Mouse (Mus musculus) bone marrow, adult 2 months (tissue): ENCODE results near the gene Elmo1. TPM values are rescaled to one million over a fixed set of nuclear protein-coding genes. Genes with fewer than 3 reads are reported as not detected.
A peak's percentile ranks its signal among the peaks of the same experiment; 100 is the strongest.

ENCODE experiments used
- H3K27ac ChIP-seq: fragments of 200-500 bp; 2 replicates; pipeline ENCODE4 v1.5.1; 2012; ENCODE audit warnings: low read depth, mild to moderate bottlenecking, control low read depth, inconsistent platforms, low read length; ENCODE audit not compliant: control insufficient read depth, poor library complexity, insufficient read depth
- H3K4me1 ChIP-seq: fragments of 200-500 bp; 2 replicates; pipeline ENCODE4 v1.6.1; 2011; ENCODE audit warnings: low read length; ENCODE audit not compliant: control insufficient read depth, insufficient read depth
- H3K4me3 ChIP-seq: fragments of 200-500 bp; replicated peaks from 2 replicates; pipeline ENCODE3; 2011; ENCODE audit warnings: mild to moderate bottlenecking, low read depth, low read length, control low read depth; ENCODE audit not compliant: control insufficient read depth
- CTCF ChIP-seq: fragments of 200-500 bp; IDR thresholded peaks from 2 replicates; pipeline ENCODE4 v1.5.1; 2011; ENCODE audit warnings: low read length, control low read depth; ENCODE audit not compliant: control insufficient read depth, insufficient read depth
- POLR2A ChIP-seq: fragments of 200-500 bp; IDR thresholded peaks from 2 replicates; pipeline ENCODE4 v1.6.1; 2011; ENCODE audit warnings: low read depth, mild to moderate bottlenecking, control low read depth, low read length, borderline replicate concordance; ENCODE audit not compliant: control insufficient read depth
- WGBS: fragments of 180-500 bp; shearing (Covaris S2); methylation state at CpG from one replicate; pipeline ENCODE4 v1.1.7; 2018; 5-methylcytosine and 5-hydroxymethylcytosine counted together
- polyA plus RNA-seq: library from polyadenylated mRNA; stranded (reverse); fragments of >200 nt; gene quantifications from 2 replicates; pipeline ENCODE4 v1.2.4, GENCODE M21; 2011; ENCODE audit warnings: low replicate concordance; ENCODE audit not compliant: missing spikeins, insufficient read depth, insufficient read length

The Elmo1 gene
- polyA plus RNA-seq, 1 experiment = 13.2 TPM

DNA sequence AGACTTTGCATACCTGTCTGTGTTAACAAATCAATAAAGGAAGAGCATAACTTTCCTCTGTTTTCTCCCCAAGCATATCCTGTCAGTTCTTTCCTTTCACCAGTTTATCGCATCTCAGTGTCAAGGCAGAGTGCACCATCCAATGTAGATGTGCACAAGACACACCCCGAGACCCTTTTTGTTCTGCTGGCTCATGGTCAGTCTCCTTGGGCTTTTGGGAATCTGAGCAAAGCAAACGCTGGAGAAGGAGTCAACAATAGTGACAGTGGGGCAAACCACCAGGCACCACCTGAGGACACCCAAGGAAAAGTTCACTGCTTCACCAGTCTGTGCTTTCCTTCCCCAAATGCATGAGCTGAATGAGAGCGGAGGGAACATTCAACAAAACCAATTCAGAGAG, 56.5 kb downstream of the Elmo1 start:
- H3K4me3 ChIP-seq = no peak overlapping the region
- 83% methylated on average over 4 of the region's 4 CpGs for WGBS
- no peak overlapping the region for H3K27ac ChIP-seq
- peaks cover 3% of the 10 kb centered on the region for H3K4me1 ChIP-seq
- TF ChIP-seq POLR2A (no peak), CTCF (no peak)

DNA sequence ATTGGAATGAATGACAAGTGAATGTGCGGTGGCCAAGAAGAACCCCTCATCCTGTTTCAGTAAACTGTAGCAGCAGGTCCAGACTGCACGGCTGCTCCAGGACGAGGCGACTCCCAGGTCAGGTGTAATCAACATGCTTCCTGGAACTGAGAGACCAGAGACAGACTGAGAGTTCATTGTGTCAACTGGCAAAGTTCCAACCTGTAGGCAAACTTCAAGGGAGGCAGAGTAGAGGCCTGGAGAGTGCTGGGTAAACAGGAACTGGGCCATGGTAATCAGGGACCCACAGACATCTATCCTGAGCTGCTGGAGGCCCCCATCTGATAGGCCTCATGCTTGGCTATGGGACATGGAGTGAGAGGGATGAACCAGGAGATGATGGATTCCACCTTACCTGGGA, 57.3 kb downstream of the Elmo1 start:
- H3K4me3 ChIP-seq = no peak overlapping the region
- WGBS = 70% methylated on average over 4 of the region's 4 CpGs
- H3K27ac ChIP-seq = no peak overlapping the region
- peaks cover 4% of the 10 kb centered on the region for H3K4me1 ChIP-seq
- TF ChIP-seq POLR2A (no peak), CTCF (no peak)

DNA sequence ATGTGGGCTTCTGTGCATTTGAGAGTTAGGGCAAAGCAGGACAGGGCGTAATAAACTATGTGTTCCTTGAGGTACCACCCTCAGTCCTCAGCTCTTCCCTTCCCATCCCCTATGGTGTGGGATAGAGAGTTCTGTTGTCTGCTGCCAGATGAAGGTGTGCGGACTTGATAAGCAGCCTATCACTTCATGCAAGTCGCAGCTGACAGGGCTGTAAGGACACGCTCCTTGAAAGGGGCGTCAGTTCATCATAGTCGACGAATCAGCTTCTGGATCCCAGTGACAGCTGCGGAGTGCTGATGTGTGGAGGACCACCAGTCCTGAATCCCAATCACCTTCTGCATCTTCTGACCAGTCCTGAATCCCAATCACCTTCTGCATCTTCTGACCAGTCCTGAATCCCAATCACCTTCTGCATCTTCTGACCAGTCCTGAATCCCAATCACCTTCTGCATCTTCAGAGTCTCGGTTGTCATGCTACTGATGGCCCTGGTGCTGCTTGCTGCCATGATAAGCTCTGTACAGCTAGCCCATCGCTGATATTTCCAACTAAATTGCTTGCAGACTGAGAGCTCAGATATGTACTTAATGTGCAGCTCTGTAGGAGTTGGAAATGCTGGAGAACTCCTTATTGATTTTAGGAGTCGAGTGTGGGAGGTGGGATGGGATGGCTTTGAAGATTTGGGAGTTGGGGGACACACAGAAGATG, 59.9 kb downstream of the Elmo1 start:
- TF ChIP-seq POLR2A (no peak), CTCF (no peak)

DNA sequence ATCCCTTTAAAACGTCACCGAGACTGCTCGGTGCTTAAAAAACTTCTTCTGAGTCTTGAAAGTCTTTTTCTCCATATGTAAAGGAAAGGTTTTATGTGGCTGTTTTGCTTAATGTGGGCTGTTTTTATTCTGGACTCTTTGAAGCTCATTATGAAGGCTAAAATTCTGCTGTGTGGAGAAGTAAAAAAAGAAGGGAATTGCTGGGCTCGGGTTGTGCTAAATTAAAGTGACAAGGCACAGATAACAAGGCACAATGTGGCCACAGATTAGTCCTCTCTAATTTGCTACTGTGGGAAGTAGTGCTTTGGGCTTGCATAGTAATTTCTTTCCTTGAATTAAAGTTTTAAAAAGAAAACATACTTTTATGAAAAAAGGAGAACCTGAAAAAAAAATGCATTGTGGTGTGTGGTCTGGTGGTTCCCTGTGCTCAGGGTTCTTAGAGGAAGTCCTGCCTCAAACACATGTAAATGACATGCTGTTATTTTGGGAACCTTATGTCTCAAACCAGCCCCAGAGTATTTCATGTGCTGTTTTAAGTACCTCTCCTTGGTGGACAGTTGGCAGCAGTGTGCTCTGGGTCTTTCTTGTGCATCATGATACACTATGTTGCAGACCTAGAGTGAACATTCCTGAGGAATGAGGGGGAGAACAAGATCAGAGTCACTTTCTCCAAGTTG, 61.0 kb downstream of the Elmo1 start:
- Histone ChIP-seq H3K27ac (peak overlapping the region; percentile 27; the same call in 1 of the 2 replicates), H3K4me3 (peak overlapping the region; percentile 12), H3K4me1 (peaks cover 5% of the 10 kb centered on the region)
- WGBS = 9% methylated on average over 4 of the region's 4 CpGs
- TF ChIP-seq CTCF (no peak), POLR2A (no peak)

More for the DNA sequence above, 59.9 kb downstream of the Elmo1 start:
- WGBS = 69% methylated on average over 11 of the region's 11 CpGs
- Histone ChIP-seq H3K4me1 (peaks cover 5% of the 10 kb centered on the region), H3K27ac (peak overlapping the region; percentile 23; the same call in 1 of the 2 replicates), H3K4me3 (no peak overlapping the region)

DNA sequence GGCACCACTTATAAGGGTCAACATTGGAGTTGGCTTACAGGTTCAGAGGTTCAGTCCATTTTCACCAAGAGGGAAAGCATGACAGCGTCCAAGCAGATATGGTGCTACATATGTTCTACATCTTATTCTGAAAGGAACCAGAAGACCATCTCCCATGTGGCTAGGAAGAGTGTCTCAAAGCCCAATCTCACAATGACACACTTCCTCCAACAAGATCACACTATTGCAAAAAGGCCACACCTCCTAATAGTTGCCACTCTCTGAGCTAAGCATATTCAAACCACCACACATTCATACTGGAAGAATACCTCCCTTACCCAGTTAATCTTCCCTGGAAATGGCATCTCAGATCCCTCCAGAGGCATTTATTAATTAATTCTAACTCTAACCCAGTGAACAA, 66.7 kb downstream of the Elmo1 start:
- no peak overlapping the region for H3K27ac ChIP-seq
- H3K4me1 ChIP-seq = peaks cover 1% of the 10 kb centered on the region; the same call in 1 of the 2 replicates
- 71% methylated on average over 1 of the region's 1 CpGs for WGBS
- no peak for TF ChIP-seq CTCF
- TF ChIP-seq POLR2A = no peak
- no peak overlapping the region for H3K4me3 ChIP-seq

DNA sequence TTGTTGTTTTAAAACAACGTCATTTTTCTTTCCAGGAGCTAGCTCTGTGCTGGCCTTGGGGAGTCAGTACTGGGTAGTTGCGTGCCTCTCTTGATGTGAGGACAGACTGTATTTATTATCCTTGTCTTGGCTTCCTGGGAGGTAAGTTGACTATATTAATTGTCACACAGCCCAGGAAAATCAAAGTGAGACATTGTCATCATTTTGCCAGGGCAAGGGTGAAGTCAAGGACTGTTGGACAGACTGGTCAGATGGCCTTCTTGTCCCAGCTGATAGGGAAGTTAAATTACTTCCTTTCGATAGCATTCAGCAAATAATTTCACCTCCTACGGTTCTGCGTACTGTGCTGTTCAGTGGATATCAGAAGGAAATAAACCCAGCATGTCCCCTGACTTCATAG, 67.1 kb downstream of the Elmo1 start:
- 62% methylated on average over 5 of the region's 5 CpGs for WGBS
- H3K4me3 ChIP-seq = no peak overlapping the region
- no peak for TF ChIP-seq POLR2A
- TF ChIP-seq CTCF = no peak
- H3K27ac ChIP-seq = no peak overlapping the region
- H3K4me1 ChIP-seq = peaks cover 1% of the 10 kb centered on the region; the same call in 1 of the 2 replicates

DNA sequence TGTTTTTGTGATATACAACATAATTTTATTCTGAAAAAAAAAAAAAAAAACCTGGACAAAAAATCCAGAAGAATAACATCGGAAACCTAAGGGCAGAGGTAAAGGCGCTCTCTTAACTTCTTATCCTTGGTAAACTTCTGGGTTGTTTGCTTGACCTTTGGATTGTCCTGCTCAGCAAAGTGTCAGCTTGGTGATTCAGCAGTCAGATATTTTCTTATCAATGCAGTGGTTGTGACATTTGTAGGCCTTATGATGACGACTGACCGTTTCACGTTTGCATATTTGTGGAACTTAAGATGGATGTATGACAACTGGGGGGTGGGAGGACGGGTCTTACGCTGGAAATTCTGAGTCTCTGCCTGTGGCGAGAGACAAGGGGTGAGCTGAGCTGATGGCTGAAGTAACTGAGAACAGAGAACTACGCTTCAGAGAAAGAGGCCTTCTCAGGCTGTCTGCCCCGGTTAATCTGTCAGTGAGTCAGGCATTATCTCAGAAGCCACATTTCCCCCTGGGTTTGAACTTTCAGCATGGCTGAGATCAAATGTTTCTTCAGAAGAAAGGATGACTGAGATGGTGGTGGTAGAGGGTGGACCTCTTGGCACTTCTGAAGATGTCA, 73.1 kb downstream of the Elmo1 start:
- no peak overlapping the region for H3K4me3 ChIP-seq
- peaks cover 4% of the 10 kb centered on the region for H3K4me1 ChIP-seq
- WGBS = 39% methylated on average over 10 of the region's 10 CpGs
- TF ChIP-seq POLR2A (no peak), CTCF (no peak)
- peak overlapping the region; percentile 9; the same call in 1 of the 2 replicates for H3K27ac ChIP-seq

DNA sequence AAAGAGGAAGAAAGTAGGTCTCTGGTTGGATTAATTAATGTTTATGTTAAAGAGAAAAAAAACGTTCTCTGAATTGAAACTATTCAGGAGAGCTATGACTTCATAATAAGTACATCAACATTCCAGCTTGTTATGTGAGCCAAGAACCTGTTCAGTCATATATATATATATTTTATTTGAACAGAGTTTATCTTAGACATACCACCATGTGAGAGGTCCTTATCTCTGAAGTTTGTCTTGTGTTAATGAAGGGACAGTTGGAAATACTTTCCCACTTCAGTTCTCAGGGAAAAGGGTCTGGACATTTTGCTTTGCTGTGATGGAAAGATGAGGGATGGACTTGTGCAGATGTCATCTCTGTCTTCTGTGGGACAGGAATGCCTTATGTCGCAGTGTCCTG, 74.4 kb downstream of the Elmo1 start:
- Histone ChIP-seq H3K27ac (no peak overlapping the region), H3K4me3 (no peak overlapping the region), H3K4me1 (peaks cover 4% of the 10 kb centered on the region)
- TF ChIP-seq POLR2A (no peak), CTCF (no peak)
- WGBS = 59% methylated on average over 2 of the region's 2 CpGs
